Mouse (Mus musculus) activated CD4-positive, CD25-positive, alpha-beta regulatory T cell, adult 9 weeks (primary cell): ENCODE data around the gene Rragc. TPM values are rescaled to one million over a fixed set of nuclear protein-coding genes. Genes with fewer than 3 reads are reported as not detected.

Source experiments
- polyA plus RNA-seq: library from polyadenylated mRNA; unstranded; fragments of 100-300 nt; shearing (Covaris generic); gene quantifications from one replicate; pipeline ENCODE4 v1.2.1, GENCODE M21; 2017

Rragc gene
- 17.1 TPM for polyA plus RNA-seq

DNA sequence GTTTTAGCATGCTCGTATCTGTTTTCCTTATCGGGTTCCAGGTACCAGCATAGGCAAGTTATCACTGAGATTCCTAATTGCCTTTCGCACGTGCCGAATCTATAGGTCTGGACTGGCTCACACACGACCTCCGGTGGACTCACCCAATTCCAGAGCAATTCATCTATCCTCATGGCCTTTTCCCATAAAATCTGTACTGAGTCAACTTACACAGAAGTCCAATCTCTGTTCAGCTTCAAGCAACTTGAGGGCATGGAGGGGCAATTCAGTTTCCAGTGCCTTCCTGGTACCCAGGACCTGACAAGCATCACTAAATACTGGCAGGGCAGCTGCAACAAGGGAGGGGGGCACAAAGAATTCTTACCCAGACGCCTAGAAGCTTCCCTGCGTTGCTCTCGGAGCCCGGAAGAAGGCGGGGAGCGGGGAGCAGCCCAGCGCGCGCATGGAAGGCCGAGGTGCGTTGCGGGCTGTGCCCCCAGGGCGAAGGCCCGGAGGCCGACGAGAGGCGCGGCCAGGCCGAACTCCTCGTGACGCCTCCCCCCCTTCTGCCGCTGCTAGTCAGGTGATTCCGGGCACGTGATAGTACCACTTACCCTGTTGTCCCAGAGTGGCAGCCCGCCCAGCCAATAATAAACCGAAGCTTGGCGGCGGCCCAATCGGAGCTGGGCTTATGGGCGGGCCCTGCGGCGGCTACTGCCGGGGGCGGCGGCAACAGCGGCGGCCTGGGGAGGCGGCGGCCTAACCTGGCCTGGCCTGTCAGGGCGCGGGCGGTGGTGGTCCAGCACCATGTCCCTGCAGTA lies at the start of gene Rragc:
Gene Rragc, plus strand, starts transcription at position 699 of the 800 bp plus-strand sequence.

DNA sequence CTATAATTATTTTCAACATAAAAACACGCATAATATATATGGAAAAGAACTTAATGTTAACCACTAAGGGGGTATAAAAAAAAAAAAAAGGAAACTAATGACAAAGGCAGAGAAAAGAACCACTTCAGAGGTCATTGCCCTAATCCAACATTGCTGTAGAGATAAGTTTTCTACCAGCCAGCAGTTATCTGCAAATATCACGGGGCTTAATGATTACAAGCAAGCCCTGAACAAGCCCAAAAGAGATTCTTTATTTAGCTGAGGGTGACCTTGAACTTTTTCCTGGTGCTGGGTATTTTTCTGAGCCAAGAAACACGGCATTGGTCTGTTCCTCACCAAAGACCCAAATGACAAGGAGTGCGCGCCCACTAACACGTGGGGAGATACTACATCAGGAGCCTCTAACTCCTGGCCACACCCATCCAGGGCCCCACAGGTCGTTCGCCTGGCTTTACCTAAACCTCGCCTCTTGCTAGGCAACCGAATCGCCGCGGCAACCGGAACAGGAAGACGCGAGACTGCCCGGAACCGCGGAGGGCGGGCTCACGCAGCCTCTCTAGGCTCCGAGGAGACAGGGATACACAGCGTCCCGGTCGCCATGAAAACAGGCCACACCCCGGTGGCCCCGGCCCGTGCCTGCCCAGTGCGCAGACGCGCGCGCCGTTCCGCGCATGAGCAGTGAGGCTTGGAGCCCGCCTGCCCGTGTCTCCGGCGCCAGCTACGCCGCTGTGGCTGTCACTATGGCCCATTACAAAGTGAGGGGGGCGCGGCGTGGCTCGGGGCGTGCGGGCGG lies 12.7 kb upstream of the Rragc start, which contains the start of gene Mycbp:
Gene Mycbp, plus strand, starts transcription at position 500 of the 793 bp plus-strand sequence.

GRCm38 (mm10) chr4:123917548-123918140 lies 398 bp downstream of the Rragc start, which contains the start of gene 4930535I16Rik:
TSS of gene 4930535I16Rik (minus strand) at chr4:123918022.

Other genes with a start within 250 kb of the Rragc start
- 184 TPM for gene Macf1, start 233.1 kb upstream of the Rragc start, polyA plus RNA-seq
- gene Ndufs5, start 199.2 kb upstream of the Rragc start, polyA plus RNA-seq: 161 TPM
- gene Akirin1, start 167.1 kb upstream of the Rragc start, polyA plus RNA-seq: 18.9 TPM
- gene Rhbdl2, start 129.6 kb upstream of the Rragc start, polyA plus RNA-seq: 0.35 TPM
- gene 4933427I04Rik, start 57.8 kb upstream of the Rragc start, polyA plus RNA-seq: not detected
- 13.1 TPM for gene Mycbp, start 12.6 kb upstream of the Rragc start, polyA plus RNA-seq
- gene 4930535I16Rik, start 576 bp downstream of the Rragc start, polyA plus RNA-seq: not detected